Mouse (Mus musculus) hindlimb bud, embryonic 11.5 days (tissue): Measurements from ENCODE around the gene Tdrd12.
"Not testable (repeated sequence)": the region's sequence is repeated elsewhere in the genome, so short reads cannot be mapped to it uniquely, and the experiment has no call there.

ENCODE experiments used
- DNase-seq: peaks from one replicate; pipeline ENCODE4 v3.0.0-alpha.2; 2012; ENCODE audit warnings: low read depth, low spot score; ENCODE audit errors: extremely low spot score

The Tdrd12 gene

GRCm38 (mm10) chr7:35537562-35537961 lies at the start of gene Tdrd12:
Tdrd12 (minus strand) TSS chr7:35537745.
- DNase-seq, result no peak

- DNase-seq, result no peak
Measured at GRCm38 (mm10) chr7:35586906-35587445, 49.4 kb upstream of the Tdrd12 start.

GRCm38 (mm10) chr7:35586055-35586905 lies 48.7 kb upstream of the Tdrd12 start, which contains the start of gene Ankrd27:
Ankrd27 (plus strand) TSS chr7:35586244.
- DNase-seq, result peak; percentile 97

- DNase-seq, result peak; percentile 44
Measured at GRCm38 (mm10) chr7:35585191-35586054, 47.9 kb upstream of the Tdrd12 start, which contains the start of gene Rgs9bp. Rgs9bp (minus strand) TSS chr7:35585582.

- DNase-seq, result no peak
Measured at GRCm38 (mm10) chr7:35584786-35585190, 47.2 kb upstream of the Tdrd12 start.

GRCm38 (mm10) chr7:35584068-35584785 lies 46.7 kb upstream of the Tdrd12 start:
- no peak for DNase-seq

GRCm38 (mm10) chr7:35583476-35584025 lies 46.0 kb upstream of the Tdrd12 start:
- DNase-seq, result no peak

- no peak for DNase-seq
Measured at GRCm38 (mm10) chr7:35582719-35583118, 45.2 kb upstream of the Tdrd12 start.

- no peak for DNase-seq
Measured at GRCm38 (mm10) chr7:35579849-35580248, 42.3 kb upstream of the Tdrd12 start.

- not testable (repeated sequence) for DNase-seq
Measured at GRCm38 (mm10) chr7:35570883-35571282, 33.3 kb upstream of the Tdrd12 start.

- DNase-seq, result not testable (repeated sequence)
Measured at GRCm38 (mm10) chr7:35569724-35570123, 32.2 kb upstream of the Tdrd12 start.

- not testable (repeated sequence) for DNase-seq
Measured at GRCm38 (mm10) chr7:35565965-35566364, 28.4 kb upstream of the Tdrd12 start.

GRCm38 (mm10) chr7:35564872-35565271 lies 27.3 kb upstream of the Tdrd12 start:
- DNase-seq, result not testable (repeated sequence)

GRCm38 (mm10) chr7:35564067-35564865 lies 26.7 kb upstream of the Tdrd12 start:
- no peak for DNase-seq

GRCm38 (mm10) chr7:35563071-35563470 lies 25.5 kb upstream of the Tdrd12 start:
- DNase-seq, result no peak

- DNase-seq, result no peak
Measured at GRCm38 (mm10) chr7:35559838-35560237, 22.3 kb upstream of the Tdrd12 start.

- DNase-seq, result no peak
Measured at GRCm38 (mm10) chr7:35558681-35559080, 21.1 kb upstream of the Tdrd12 start.

GRCm38 (mm10) chr7:35557577-35557976 lies 20.0 kb upstream of the Tdrd12 start:
- DNase-seq, result no peak

- DNase-seq, result no peak
Measured at GRCm38 (mm10) chr7:35556905-35557304, 19.4 kb upstream of the Tdrd12 start.
